Mouse (Mus musculus) spleen, postnatal 14 days (tissue): Measurements from ENCODE around the gene Slc38a2.

ENCODE experiments used
- DNase-seq, 2 experiments: peaks; one replicate each; pipeline ENCODE4 v3.0.0; 2021 to 2022; ENCODE audit warnings: low spot score in 2 of 2

The Slc38a2 gene

DNA sequence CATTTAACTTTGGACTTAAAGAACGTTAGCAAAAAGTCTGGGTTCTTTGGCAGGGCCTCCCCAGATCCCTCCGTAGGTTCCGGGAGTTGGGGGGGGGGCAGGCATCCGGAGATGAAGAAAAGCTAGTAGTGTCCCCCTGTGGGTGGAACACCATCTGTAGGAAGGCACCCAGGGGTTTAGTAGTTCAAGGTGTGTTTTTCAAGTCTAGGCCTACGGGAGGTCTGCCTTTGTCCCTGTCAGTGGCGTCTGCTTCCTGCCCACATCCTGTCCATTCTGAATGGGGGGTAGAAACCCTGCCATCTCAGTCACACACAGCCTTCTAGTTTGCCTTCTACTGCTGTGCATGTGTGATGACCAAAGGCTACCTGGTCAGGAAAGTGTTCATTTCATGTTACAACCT, 20.6 kb upstream of the Slc38a2 start:
- no peak for DNase-seq

DNA sequence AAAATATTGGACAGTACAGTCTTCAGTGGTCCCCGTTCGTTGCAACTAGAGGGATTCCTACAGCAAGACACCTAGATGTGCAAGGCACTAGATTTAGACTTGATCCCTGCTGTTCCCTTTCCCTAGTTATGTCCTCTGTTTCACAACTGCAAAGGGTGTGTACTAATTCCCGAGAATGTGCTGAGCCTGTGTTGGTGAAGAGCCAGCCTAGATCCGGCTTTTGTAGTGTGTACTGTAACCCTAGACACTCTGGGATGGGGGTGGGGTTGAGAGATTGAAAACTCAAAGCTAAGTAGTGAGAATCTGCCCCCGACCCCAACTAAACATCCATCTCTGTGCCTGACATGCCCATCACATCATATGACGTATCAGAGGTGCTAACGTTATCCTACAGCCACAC, 18.9 kb upstream of the Slc38a2 start:
- no peak for DNase-seq

DNA sequence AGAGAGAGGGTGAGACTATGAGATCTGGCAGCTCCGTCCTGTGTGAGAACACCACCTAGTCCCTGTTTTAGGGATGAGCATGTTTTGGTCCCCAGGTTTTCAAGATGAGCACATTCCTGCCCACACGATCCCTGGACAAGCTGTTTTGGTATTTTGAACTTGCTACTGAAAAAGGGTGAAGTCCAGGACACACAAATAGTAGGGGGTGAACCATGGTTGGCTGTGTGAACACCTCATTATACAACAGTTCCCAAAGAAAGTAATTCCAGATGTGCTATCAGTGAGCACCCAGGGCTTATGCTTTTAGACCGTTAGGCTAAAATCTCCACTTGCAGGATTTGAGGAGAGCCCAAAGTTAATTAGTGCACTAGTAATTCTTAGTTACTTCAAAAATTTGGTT, 17.7 kb upstream of the Slc38a2 start:
- no peak for DNase-seq

DNA sequence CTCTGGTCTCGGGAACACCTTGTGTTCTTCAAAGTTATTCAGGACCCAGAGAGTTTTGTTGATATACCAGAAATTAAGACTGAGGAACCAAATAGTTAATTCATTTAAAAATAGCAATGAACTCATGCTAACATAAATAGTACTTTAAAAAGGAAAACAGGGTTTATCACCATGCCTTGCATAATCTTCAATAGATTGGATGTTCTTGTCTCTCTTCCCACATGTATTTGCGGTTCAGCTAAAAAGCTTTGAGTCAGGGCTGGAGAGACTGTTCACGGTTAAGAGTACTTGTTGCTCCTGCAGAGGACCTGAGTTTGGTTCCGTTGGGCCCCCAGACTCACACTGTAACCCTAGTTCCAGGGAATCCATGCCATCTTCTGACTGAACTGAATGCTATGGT, 16.8 kb upstream of the Slc38a2 start:
- DNase-seq, result no peak

DNA sequence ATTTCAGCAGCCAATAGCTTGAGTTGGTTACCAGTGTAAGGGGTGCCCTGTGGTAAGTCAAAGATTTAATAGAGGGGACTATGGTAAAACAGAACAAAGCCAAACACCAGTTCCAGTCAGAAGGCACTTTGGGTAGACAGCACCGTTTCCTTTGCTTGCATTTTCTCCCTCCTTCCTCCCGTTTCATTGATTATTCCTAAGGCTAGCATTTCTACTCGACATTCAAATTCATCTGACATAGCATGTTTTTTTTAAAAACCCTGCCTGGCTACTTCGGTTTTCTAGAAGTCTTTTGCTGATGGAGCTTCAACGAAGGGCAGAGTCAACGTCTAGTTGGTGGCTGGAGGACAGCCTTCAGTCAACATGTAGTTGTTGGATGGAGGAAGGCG, 16.2 kb upstream of the Slc38a2 start:
- no peak for DNase-seq

DNA sequence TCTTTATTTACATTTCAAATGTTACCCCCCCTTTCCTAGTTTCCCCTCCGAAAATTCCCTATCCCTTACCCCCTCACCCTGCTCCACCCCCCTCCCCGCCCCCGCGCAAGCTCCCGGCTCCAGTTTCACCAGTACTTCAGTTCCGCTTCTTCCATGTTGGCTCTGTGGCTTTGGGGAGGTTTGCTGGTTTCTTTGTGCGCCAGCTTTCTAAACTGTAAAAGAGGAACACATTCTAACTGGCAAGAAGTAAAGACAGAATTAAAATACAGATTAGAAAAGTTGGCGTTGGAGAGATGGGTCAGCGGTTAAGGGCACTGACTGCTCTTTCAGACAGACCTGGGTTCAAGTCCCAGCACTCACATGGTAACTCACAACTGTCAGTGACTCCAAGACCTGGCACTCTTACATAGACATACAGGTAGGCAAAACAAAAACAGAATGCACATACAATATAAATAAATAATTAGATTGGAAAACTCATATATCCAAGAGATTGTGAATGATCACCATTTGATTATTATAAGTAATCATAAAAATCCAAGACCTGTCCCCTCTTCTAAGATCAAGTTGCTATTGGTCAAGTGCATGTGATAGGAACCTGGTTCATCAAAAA, 15.7 kb upstream of the Slc38a2 start:
- no peak for DNase-seq

DNA sequence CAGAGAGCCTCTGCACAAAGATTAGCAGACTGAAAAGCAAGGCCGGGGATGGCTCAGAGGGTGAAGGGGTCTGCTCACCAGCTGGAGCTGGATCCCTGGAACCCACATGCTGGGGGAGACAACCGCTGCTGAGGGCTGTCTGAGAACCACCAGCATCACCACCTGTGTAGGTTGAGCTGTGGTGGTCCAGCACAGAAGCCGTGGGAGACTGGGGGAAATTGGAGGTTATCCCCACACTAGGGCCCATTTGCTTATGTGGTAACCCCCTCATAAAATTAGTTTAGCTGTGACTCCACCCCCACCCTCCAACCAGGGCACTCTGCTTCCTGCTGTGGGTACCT, 15.1 kb upstream of the Slc38a2 start:
- DNase-seq, result no peak

DNA sequence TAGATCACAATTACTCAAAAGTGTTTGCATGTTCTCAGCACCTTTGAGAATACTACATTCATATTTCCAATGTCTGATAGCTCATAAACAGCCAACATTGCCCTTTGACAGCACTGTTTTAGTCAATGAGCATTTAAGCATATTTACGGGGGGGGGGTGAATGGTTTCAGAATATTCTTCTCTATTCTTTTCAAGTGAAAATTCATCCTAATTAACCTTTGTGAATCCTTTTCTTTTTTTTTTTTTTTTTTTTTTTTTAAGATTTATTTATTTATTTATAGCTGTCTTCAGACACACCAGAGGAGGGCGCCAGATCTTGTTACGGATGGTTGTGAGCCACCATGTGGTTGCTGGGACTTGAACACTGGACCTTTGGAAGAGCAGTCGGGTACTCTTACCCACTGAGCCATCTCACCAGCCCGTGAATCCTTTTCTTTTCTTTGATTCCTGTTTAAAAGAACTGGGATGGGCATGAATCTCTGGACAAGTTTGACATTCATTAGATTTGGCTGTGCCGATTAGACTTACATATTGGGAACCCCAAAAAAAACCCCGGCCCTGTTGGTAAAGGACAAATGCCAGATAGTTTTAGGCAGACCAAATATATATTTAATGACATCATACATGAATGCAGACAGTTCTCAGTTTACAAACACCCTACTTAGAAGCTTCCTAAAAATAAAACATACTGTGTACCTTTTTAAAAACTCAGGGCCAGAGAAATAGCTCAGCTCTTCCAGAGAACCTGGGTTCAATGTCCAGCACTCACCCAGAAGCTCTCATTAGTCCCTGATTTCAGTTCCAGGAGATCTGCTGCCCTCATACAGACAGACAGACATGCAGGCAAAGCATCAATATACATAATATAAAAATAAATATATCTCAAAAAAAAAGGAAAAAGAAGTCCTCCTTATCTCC, 14.5 kb upstream of the Slc38a2 start:
- no peak for DNase-seq

DNA sequence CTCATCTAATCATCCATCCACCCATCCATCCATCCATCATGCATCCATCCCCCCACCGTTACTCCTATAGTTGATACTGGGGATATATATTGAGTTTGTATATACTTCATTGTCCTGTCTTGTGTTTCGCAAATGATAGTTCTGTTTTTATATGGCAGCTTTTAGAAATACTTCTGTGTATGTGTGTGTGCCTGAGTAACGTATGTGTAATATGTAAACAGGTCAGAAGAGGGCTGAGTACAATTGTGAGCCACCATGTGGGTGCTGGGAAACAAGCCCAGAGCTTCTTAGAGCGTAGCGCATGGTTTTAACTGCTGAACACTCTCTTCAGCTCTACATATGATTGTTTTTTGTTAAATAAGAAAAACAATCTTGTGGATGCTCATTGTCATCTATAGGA, 12.8 kb upstream of the Slc38a2 start:
- no peak for DNase-seq

DNA sequence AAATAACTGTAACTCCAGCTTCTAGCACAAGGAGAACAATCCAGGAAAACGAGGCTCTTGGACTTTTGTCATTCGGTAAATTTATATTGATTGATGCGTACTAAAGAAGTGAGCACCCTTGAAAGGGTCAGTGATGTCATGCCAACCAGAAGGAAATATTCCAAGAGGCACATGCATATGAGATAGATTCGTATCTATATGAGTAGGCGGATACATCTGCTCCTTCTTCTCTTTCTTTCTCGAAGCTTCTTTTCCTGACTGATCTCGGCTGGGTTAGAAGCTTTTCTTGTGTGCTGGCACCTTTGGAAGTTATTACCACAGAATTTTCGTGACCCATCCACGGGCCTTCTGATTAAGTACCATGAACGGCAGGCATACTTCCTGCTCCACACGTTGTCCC, 12.1 kb upstream of the Slc38a2 start:
- DNase-seq, result no peak

DNA sequence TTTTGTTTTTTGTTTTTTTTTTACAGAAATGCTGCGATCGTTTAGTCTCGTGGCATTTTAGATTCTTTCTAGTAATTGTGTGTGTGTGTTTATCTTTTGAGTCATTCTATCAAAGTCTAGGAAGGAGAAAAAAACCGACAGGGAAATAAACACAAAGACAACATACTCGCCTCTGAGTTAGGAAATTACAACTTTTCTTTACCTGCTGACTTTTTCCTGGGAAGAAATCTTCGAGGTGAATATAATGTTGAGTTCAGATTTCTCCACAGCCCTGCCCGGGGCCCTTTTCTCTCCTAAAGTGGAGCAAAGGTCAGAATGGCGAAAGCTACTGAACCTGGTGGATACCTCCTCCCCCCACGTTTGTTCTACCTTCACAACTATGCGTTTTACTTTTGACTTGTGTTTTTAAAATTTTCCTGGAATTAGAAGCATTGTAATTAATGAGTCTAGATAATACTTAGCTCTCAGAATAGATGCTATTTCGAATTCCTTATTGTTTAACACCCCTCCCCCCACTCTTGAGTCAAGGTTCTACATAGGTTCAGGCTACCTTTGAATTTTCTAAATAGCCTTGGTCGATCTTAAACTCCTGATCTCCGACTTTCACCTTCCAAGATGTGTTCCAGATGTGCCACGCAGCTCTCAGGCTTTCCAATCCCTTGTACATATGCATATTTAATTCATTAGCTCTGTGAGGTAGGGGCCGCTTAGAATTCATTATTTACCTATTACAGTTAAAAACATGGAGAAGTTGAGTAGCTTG, 11.0 kb upstream of the Slc38a2 start:
- no peak for DNase-seq

DNA sequence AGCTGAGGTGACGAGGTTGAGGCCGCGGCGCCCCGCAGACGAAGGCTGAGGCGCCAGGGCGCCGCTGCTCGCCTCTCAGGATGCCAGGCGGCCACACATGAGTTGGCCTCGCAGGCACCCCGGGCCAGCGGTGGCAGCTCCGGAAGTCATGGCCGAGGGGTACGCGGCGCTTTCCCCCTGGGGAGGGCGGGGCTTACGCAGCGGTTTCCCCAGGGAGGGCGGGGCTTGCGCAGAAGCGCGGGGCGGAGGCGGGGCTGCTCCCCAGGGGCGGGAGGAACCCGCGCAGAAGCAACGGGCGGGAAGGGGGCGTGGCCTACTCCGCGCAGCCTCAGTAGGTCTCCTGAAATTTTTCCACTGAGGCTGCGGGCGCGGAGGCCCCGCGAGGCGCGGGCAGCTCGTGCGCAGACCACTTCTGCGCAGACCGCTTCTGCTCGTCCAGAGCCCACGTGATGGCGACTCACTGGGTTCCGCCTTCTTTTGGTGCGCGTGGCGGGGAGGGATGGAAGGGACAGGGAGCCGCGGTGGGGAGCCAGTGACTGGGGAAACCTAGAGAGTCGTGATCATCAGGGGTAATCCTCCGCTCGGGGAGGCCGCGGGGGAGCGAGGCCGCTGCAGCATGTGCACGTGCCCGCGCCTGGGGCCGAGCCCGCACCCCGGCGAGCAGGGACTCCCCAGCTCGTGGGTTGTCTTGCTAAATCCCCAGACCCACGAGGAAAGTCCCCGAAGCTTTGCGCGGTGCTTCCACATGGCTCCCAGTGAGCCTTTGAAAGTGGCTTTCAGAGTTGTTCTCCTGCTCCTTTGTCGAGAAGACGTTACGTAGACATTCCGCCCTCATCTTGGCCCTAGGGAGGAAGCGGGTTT, 10.2 kb upstream of the Slc38a2 start:
- DNase-seq, result peak; percentile 98 to 99

DNA sequence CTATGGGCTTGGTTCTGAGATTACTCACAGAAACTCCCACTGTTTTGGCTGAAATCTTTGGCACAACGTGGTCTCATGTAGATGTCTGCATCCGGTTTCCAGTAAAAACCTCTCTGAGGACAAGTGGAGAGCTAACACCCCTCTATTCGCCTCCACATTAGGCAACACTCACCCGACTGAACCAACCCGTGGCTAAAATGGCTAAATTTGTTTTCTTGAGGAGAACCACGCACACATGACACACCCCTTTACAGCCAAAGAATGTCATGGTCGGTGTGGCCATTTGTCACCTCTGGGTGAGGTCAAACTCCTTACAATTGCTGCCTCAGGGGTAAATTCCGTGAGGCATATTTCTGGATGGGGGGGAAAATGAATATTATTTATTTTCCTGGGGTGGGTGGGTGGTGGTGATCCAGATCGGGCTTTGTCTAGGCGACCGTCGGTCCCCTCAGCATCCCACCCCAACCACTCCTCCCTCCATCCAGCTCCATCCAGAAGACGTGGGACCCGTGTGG, 9.5 kb upstream of the Slc38a2 start:
- DNase-seq, result no peak

DNA sequence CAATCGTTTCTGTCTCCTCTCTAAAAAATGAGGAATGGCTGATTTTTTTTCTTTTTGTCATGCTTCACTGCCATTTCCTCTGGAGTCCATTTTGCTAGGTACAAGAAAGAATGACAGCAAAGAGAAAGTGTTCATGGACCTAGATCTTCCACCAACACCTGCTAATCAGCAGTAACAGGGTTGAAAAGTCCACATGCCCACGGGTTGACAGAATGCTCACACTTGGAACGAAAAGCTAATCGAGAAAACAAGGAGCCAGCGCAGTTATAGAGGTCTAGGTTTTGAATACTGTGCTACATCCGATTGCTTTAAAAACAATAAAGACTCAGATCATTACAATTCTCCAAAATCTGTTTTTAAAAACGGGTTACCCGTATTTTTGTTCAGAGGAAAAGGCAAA, 8.9 kb upstream of the Slc38a2 start:
- no peak for DNase-seq

DNA sequence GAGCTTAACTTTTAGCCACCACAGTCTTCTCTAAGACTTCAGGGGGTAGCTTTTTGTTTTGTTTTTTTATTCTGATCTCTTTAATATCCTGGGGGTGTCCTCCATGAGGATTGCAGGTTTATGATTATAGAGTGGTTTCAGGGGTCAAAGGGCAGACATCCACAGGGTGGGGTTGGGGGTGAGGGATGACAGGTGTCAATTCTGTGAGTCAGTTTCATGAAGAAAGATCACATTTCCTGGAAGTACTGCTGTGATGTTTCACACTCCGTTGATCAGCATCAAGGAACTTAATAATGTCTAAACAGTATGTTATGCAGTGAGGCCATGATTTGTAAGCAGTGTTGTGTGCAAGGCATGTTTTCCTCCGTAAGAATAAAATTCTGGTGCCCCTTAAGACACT, 8.4 kb upstream of the Slc38a2 start:
- DNase-seq, result no peak

DNA sequence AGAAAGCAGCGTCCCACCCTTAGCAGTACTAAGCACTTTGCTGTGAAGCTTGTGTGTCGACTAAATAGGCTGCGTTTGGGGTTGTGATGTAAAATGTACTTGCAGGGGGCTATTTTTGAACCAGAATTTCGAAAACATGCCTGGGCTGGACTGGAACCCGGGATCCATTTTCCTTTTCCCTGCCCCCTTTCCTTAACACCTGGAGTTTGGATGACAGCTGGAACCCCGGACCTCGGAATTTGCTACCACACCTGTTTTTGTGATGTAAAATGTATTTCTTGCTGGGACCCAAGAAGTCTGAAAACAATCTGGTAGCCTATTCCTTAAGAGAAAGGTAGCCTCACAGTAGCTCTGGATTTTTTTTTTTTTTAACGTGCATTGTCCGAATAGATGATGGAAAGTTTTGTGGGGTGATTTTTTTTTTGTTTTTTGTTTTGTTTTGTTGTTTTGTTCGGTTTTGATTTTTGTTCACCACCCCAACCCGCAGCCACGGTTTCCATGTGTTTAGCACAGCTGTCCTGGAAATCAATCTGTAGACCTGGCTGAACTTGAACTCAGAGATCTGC, 3.0 kb upstream of the Slc38a2 start:
- no peak for DNase-seq

DNA sequence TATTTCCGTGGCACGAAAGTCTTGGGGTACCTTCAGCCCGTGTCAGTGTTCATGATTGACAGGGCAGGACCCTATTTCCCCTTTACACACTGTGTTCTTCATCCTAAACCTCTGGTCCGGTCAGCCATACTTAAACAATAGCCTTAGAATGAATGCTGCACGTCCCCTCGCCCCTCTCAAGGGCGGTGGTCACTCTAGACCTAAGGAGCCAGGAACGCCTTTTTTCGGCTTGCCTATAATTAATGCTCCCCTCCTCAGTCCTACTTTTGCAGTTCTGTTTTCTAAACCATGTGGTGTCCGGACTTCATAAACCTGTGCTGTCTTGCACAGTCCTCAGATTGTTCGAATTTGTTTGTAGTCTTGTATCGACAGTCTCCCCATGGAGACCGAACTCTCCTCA, 1.2 kb upstream of the Slc38a2 start:
- DNase-seq, result no peak

DNA sequence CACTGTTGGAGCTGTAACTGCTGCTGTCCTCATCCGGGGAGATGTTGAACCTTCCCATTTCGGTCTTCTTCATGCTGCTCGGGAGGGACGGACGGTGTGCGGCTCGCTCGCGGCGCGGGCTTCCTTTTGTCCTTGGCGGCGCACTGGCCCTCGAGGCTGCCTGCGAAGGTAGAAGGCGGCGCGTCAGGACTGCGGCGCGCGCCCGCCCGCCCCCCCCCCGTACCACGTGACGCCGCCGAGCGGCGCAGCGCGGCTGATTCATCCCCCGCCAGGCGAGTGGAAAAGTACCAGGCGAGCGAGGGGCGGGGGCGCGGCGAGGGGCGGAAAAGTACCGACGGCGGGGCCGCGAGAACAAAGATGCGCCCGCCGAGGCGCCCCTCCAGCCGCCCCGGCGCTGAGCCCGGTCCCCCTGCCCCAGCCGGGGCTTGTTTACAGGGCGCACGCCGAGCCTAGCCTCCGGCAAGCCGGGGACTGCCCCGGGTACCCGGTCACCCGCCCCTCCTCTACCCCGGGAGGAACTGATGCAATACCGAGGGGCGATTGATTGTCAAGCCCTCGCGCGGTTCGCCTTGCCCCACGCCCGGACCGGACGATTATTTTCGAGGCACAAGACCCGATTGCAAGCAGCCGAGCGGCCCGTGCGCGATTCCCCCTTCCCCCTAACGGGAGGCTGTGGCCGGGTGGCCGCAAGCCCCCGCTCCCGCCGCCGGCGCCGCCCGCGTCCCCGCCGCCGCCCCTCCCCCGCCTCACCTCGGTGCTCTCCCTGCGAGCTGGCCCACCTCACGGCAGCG, 677 bp downstream of the Slc38a2 start:
- DNase-seq, result peak; percentile 64 to 74

DNA sequence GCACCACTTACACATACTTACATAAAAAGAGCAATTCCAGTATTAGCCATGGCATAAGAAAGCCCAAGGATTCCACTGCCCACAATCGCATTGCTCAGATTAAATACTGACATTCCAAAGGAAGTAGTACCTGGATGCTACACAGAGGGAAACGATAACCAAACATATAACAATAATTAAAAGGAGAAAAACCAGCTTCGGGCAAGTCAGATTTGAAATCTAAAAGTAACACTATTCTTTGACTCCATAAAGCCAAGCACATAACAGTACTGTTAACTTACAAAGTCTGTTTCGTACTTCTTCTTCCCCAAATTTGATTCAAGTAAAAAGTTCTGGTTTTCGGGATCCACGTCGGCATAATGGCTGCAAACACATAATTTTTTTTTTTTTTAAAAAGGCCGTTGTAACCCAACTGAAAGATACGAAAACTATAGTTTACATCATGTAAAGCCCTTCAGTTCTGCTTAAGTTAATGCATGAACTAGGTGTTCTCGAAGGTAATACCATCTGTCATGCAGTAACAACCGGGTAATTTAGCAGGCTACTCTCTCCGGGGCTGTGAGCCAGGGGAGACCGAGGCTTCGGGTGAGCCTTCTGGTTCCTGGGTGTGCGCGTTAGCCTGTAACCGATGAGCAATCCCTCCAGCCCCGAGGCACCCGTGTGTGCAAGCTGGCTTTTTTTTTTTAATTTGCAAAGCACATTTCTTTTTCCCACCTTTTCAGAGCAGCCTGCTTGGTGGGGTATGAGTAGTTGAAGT, 1.5 kb downstream of the Slc38a2 start:
- DNase-seq, result no peak
